Comparison of ENCODE assay signal across 15 mouse cellular contexts in genomic region chr12:17411242-17411641, GRCm38 (mm10).
"Had no signal": no experiment of that assay in that cellular context is flagged by ENCODE, and none has a peak within 500 bp of the region (broad histone marks: within the 10 kb centered on the region; RNA-seq: fewer than 3 reads in every experiment).

No protein-coding gene starts in this region.

- H3K4me1 ChIP-seq: midbrain, embryonic 13.5 days; midbrain, embryonic 15.5 days; neural tube, embryonic 12.5 days; stomach, embryonic 15.5 days had no signal

- H3K4me2 ChIP-seq: lung, embryonic 14.5 days; midbrain, embryonic 11.5 days; midbrain, embryonic 13.5 days; midbrain, embryonic 15.5 days; neural tube, embryonic 12.5 days; stomach, embryonic 15.5 days had no signal

- H3K27ac ChIP-seq: midbrain, embryonic 13.5 days; midbrain, embryonic 15.5 days; neural tube, embryonic 12.5 days; stomach, embryonic 15.5 days; stomach, postnatal 0 days had no signal

- H3K27me3 ChIP-seq: megakaryocyte, embryonic 14.5 days; midbrain, embryonic 13.5 days; midbrain, embryonic 15.5 days; neural tube, embryonic 12.5 days; stomach, embryonic 15.5 days had no signal

- H3K4me3 ChIP-seq: megakaryocyte, embryonic 14.5 days; midbrain, embryonic 13.5 days; midbrain, embryonic 15.5 days; neural tube, embryonic 12.5 days; stomach, embryonic 15.5 days had no signal

- ATAC-seq: midbrain, embryonic 13.5 days; midbrain, embryonic 15.5 days had no signal

- H3K9ac ChIP-seq: lung, embryonic 14.5 days; midbrain, embryonic 13.5 days; midbrain, embryonic 15.5 days; neural tube, embryonic 12.5 days; stomach, embryonic 15.5 days had no signal

- DNase-seq: lung, adult 18-20 months; lung, embryonic 14.5 days; lung, postnatal 10 days; lung, postnatal 4 days; right cerebral cortex, postnatal 14 days; thymus, adult 2 months; thymus, postnatal 25 days; thymus, postnatal 4 days had no signal

- H3K9me3 ChIP-seq: megakaryocyte, embryonic 14.5 days; midbrain, embryonic 13.5 days; midbrain, embryonic 15.5 days; neural tube, embryonic 12.5 days; stomach, embryonic 15.5 days had no signal
